Mouse (Mus musculus): Measurements from ENCODE around the gene Arhgef39. TPM values are rescaled to one million over a fixed set of nuclear protein-coding genes. Genes with fewer than 3 reads are reported as not detected.
"Not testable (repeated sequence)": the region's sequence is repeated elsewhere in the genome, so short reads cannot be mapped to it uniquely, and the experiment has no call there.

The Arhgef39 gene
- polyA plus RNA-seq, 1 experiment from 2014 or later: 47.7 TPM

DNA sequence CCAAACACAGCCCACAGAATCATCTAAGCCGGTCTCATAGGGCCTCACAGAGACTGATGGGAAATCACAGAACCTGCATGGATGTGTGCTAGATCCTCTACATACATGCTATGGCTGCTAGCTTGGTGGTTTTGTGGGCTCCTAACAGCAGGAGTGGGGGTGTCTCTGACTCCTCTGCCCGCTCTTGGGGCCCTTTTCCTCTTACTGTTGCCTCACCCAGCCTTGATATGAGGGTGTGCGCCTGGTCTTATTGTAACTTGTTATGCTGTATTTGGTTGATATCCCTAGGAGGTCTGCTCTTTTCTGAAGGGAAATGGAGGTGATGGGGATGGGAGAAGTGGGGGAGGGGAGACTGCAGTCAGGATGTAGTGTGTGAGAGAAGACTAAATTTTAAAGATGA, 9.9 kb downstream of the Arhgef39 start:
- H3K4me3 ChIP-seq (ENCODE audit: low read length): no peak overlapping the region
- H3K9ac ChIP-seq (ENCODE audit: low read length): no peak overlapping the region
- no peak for ATAC-seq (ENCODE audit: low read depth)
- H3K4me2 ChIP-seq (ENCODE audit: low read depth, low read length): no peak overlapping the region
- H3K27ac ChIP-seq (ENCODE audit: low read length): no peak overlapping the region
- peaks cover 6% of the 10 kb centered on the region for H3K4me1 ChIP-seq (replicated peaks; ENCODE audit: control insufficient read depth, insufficient read depth, low read length)
- H3K36me3 ChIP-seq (ENCODE audit: control insufficient read depth, insufficient read depth, low read length): no peaks in the 10 kb centered on the region
- WGBS: 90% methylated on average over 3 of the region's 3 CpGs
- no peaks in the 10 kb centered on the region for H3K9me3 ChIP-seq (ENCODE audit: control insufficient read depth, low read length)
- H3K27me3 ChIP-seq (ENCODE audit: control insufficient read depth, insufficient read depth, low read depth, low read length): no peaks in the 10 kb centered on the region

DNA sequence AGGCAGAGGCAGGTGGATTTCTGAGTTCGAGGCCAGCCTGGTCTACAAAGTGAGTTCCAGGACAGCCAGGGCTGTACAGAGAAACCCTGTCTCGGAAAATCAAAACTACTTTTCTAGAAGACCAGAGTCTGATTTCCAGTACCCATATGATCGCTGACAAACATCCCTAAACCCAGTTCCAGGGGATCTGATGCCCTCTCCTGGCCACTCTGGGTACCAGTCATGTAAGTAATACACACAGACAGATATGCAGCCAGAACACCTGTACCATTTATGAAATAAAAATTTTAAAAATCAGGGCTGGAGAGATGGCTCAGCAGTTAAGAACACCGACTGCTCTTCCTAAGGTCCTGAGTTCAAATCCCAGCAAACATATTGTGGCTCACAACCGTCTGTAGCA, 13.8 kb downstream of the Arhgef39 start:
- not testable (repeated sequence) for H3K9ac ChIP-seq (ENCODE audit: low read length); H3K4me3 ChIP-seq (ENCODE audit: low read length)

DNA sequence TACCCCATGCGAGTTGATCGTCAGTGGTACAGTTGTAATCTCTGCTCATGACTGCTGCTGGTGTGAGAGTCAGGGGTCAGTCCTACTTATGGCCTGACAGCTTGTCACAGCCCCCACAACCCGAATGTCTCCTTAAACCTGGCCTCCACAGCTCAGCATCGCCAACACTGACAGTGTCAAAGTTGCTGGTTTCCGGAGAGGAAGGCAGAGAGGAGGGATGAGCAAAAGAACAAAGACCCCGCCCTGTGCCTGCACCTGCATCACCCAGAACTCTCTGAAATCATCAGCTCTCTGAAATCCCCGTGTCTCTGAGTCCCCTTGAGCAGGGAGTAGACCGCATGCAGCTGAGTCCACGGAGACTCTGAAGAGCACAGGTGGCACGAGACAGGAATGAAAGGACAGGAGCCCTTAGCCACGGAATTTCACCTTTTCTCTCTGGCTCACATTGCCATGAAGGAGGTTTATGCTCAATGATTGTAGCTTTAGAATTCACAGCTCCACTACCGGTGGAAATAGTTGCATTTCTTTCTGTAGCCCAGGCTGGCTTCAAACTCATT, 15.9 kb downstream of the Arhgef39 start, which contains the start of gene Sit1:
Sit1 (minus strand) TSS at position 200 of the 557 bp plus-strand sequence.
- Histone ChIP-seq H3K27ac (ENCODE audit: low read length) (no peak within 1 kb of the TSS), H3K4me1 (replicated peaks; ENCODE audit: control insufficient read depth, insufficient read depth, low read length) (no peaks in the 10 kb centered on the region), H3K9me3 (ENCODE audit: control insufficient read depth, low read length) (no peaks in the 10 kb centered on the region), H3K27me3 (ENCODE audit: control insufficient read depth, insufficient read depth, low read depth, low read length) (no peaks in the 10 kb centered on the region), H3K4me2 (ENCODE audit: low read depth, low read length) (no peak within 1 kb of the TSS), H3K36me3 (ENCODE audit: control insufficient read depth, insufficient read depth, low read length) (no peaks in the 10 kb centered on the region), H3K9ac (ENCODE audit: low read length) (no peak within 1 kb of the TSS), H3K4me3 (ENCODE audit: low read length) (no peak within 1 kb of the TSS)
- 43% methylated on average over 12 of the region's 12 CpGs for WGBS
- no peak for ATAC-seq (ENCODE audit: low read depth)

More for the DNA sequence above, 13.8 kb downstream of the Arhgef39 start:
- not testable (repeated sequence) for H3K27me3 ChIP-seq (ENCODE audit: control insufficient read depth, insufficient read depth, low read depth, low read length); H3K4me1 ChIP-seq (replicated peaks; ENCODE audit: control insufficient read depth, insufficient read depth, low read length); ATAC-seq (ENCODE audit: low read depth); H3K27ac ChIP-seq (ENCODE audit: low read length); H3K9me3 ChIP-seq (ENCODE audit: control insufficient read depth, low read length); H3K36me3 ChIP-seq (ENCODE audit: control insufficient read depth, insufficient read depth, low read length); H3K4me2 ChIP-seq (ENCODE audit: low read depth, low read length)
- WGBS: 81% methylated on average over 5 of the region's 5 CpGs

- Histone ChIP-seq H3K27ac (ENCODE audit: low read length) (no peak overlapping the region), H3K36me3 (ENCODE audit: control insufficient read depth, insufficient read depth, low read length) (no peaks in the 10 kb centered on the region), H3K9me3 (ENCODE audit: control insufficient read depth, low read length) (no peaks in the 10 kb centered on the region), H3K27me3 (ENCODE audit: control insufficient read depth, insufficient read depth, low read depth, low read length) (no peaks in the 10 kb centered on the region), H3K9ac (ENCODE audit: low read length) (no peak overlapping the region), H3K4me1 (replicated peaks; ENCODE audit: control insufficient read depth, insufficient read depth, low read length) (peaks cover 3% of the 10 kb centered on the region; the same call in 1 of the 2 replicates), H3K4me3 (ENCODE audit: low read length) (no peak overlapping the region), H3K4me2 (ENCODE audit: low read depth, low read length) (no peak overlapping the region)
- 62% methylated on average over 10 of the region's 10 CpGs for WGBS
- ATAC-seq (ENCODE audit: low read depth): no peak
Observed at GRCm38 (mm10) chr4:43482591-43482990, 16.9 kb downstream of the Arhgef39 start.

DNA sequence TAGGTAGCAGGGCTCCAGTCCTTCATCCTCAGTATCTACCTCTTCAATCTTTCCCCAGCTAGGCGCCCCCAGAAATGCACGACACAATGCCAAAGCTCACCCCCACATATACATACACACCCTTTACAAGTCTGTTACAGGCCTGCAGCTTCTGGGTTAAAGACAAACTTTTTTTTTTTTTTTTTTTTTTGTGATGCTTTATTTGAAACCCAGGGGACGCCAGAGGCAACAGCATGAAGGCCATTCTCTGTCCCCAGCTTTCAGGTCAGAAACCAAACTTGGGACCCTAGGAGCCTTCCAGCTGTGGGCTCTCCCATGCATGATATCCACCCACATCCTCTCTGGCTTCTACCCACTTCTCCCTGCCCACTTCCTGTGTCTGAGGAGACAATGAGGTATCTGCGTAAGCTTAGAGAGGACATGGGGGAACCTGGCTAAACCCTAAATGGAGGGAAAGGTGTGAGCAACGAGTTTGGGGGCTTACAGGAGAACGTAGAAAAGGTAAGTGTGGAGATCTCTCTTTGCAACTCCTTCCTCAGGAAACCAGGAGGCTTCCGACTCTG, 17.5 kb downstream of the Arhgef39 start:
- no peaks in the 10 kb centered on the region for H3K9me3 ChIP-seq (ENCODE audit: control insufficient read depth, low read length)
- no peak overlapping the region for H3K4me3 ChIP-seq (ENCODE audit: low read length)
- no peak overlapping the region for H3K27ac ChIP-seq (ENCODE audit: low read length)
- no peak overlapping the region for H3K4me2 ChIP-seq (ENCODE audit: low read depth, low read length)
- H3K27me3 ChIP-seq (ENCODE audit: control insufficient read depth, insufficient read depth, low read depth, low read length): no peaks in the 10 kb centered on the region
- WGBS: 60% methylated on average over 7 of the region's 7 CpGs
- peaks cover 3% of the 10 kb centered on the region; the same call in 1 of the 2 replicates for H3K4me1 ChIP-seq (replicated peaks; ENCODE audit: control insufficient read depth, insufficient read depth, low read length)
- ATAC-seq (ENCODE audit: low read depth): no peak
- no peaks in the 10 kb centered on the region for H3K36me3 ChIP-seq (ENCODE audit: control insufficient read depth, insufficient read depth, low read length)
- H3K9ac ChIP-seq (ENCODE audit: low read length): no peak overlapping the region

DNA sequence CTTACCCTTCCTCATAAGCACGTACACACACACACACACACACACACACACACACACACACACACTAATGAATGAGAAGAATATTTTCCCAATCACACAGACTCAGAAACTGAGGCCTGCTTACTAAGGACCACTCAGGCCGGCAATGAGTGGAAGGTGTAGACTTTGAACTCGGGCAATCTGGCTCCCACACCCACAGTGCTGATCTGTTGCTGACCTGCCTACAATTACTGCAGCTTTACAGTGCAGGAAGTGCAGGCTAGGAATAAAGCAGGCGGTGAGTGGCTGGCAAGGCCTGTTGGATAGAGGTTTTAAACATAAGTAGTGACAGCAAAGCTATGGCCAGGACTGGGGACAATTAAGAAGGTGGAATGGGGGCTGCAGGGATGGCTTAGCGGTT, 18.5 kb downstream of the Arhgef39 start:
- 77% methylated on average over 5 of the region's 5 CpGs for WGBS
- no peak for ATAC-seq (ENCODE audit: low read depth)

DNA sequence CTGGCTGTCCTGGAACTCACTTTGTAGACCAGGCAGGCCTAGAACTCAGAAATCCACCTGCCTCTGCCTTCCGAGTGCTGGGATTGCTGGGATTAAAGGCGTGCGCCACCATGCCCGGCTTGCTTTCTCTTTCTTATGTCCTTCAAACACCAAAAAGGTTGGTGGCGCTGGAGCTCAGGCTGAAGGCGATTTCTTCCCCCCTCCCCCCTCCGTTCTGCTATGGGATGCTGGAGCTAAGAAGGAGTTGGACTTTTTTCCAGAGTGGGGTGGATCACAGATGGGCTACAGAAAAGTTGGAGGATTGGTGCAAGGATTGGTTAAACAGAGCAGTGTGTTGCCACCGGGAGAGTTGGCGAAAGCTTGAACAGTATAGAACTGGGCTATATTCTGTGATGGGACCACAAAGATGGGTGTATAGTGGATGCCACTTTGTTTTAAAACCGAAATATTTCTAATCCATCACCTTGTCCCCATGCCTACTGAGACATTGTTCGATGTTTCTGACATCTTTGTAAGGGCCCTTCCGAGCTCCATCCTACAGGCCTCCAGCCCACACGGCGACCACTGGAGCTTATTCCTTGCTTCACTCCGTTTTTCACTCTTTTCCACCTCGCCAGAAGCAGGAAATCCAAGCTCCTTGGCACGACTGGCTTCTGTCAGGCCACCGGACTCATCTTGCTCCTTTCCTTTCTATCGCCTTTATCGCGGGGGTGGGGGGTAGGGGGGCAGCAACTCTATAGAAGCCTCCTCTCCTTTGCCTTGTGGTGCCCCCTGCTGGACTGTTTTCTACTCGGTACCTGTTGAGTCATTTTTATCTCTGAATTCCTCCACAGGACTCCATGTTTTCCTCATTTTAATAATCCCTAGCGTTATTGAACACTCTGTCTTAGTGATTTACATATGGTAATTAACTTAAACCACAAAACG, 20.3 kb downstream of the Arhgef39 start:
- H3K4me1 ChIP-seq (replicated peaks; ENCODE audit: control insufficient read depth, insufficient read depth, low read length): peaks cover 3% of the 10 kb centered on the region; the same call in 1 of the 2 replicates
- H3K36me3 ChIP-seq (ENCODE audit: control insufficient read depth, insufficient read depth, low read length): no peaks in the 10 kb centered on the region
- peak overlapping the region; percentile 46; the same call in 1 of the 2 replicates for H3K9ac ChIP-seq (ENCODE audit: low read length)
- H3K9me3 ChIP-seq (ENCODE audit: control insufficient read depth, low read length): no peaks in the 10 kb centered on the region
- H3K27me3 ChIP-seq (ENCODE audit: control insufficient read depth, insufficient read depth, low read depth, low read length): no peaks in the 10 kb centered on the region
- WGBS: 43% methylated on average over 24 of the region's 24 CpGs
- H3K27ac ChIP-seq (ENCODE audit: low read length): no peak overlapping the region
- no peak for ATAC-seq (ENCODE audit: low read depth)
- H3K4me3 ChIP-seq (ENCODE audit: low read length): peak overlapping the region; percentile 11; the same call in 1 of the 2 replicates
- H3K4me2 ChIP-seq (ENCODE audit: low read depth, low read length): peak overlapping the region; percentile 42

More for the DNA sequence above, 18.5 kb downstream of the Arhgef39 start:
- Histone ChIP-seq H3K4me1 (replicated peaks; ENCODE audit: control insufficient read depth, insufficient read depth, low read length) (peaks cover 3% of the 10 kb centered on the region; the same call in 1 of the 2 replicates), H3K9me3 (ENCODE audit: control insufficient read depth, low read length) (no peaks in the 10 kb centered on the region), H3K27ac (ENCODE audit: low read length) (no peak overlapping the region), H3K27me3 (ENCODE audit: control insufficient read depth, insufficient read depth, low read depth, low read length) (no peaks in the 10 kb centered on the region), H3K36me3 (ENCODE audit: control insufficient read depth, insufficient read depth, low read length) (no peaks in the 10 kb centered on the region), H3K4me3 (ENCODE audit: low read length) (no peak overlapping the region), H3K4me2 (ENCODE audit: low read depth, low read length) (no peak overlapping the region), H3K9ac (ENCODE audit: low read length) (no peak overlapping the region)

DNA sequence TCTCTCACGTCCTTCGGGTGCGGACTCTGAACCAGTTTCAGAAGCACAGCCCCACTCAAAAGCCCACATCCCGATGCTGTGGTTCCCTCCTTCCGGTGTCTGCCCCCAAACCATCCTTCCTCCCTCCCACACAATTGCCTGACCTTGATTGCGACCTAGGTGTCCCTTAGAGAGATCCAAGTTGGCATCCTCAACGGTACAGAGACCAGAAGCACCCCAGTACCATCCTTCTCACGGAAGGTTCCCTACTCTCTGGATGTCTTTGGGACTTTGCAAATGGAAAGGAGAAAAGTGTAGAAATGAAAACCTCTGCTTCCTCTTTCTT, 21.0 kb downstream of the Arhgef39 start:
- H3K27me3 ChIP-seq (ENCODE audit: control insufficient read depth, insufficient read depth, low read depth, low read length): no peaks in the 10 kb centered on the region

More for the DNA sequence above, 21.0 kb downstream of the Arhgef39 start:
- H3K4me1 ChIP-seq (replicated peaks; ENCODE audit: control insufficient read depth, insufficient read depth, low read length): peaks cover 3% of the 10 kb centered on the region; the same call in 1 of the 2 replicates
- peak overlapping the region; percentile 57 for H3K27ac ChIP-seq (ENCODE audit: low read length)
- peak overlapping the region; percentile 62 for H3K4me2 ChIP-seq (ENCODE audit: low read depth, low read length)
- H3K9ac ChIP-seq (ENCODE audit: low read length): peak overlapping the region; percentile 68
- H3K4me3 ChIP-seq (ENCODE audit: low read length): peak overlapping the region; percentile 48
- peak; percentile 32 for ATAC-seq (ENCODE audit: low read depth)
- 52% methylated on average over 8 of the region's 8 CpGs for WGBS
- H3K36me3 ChIP-seq (ENCODE audit: control insufficient read depth, insufficient read depth, low read length): no peaks in the 10 kb centered on the region
- no peaks in the 10 kb centered on the region for H3K9me3 ChIP-seq (ENCODE audit: control insufficient read depth, low read length)
